Mouse (Mus musculus) liver, embryonic 14.5 days (tissue): ENCODE measurements around the gene Lrrc4. TPM values are rescaled to one million over a fixed set of nuclear protein-coding genes. Genes with fewer than 3 reads are reported as not detected.

Source experiments
- ATAC-seq: fragments of 200-750 bp; cut with Nextera tagmentation; 2 replicates; pipeline ENCODE4 v1.8.0; 2017; ENCODE audit warnings: moderate number of reproducible peaks, mild to moderate bottlenecking, moderate library complexity; ENCODE audit not compliant: insufficient read depth
- DNase-seq, 3 experiments: peaks; one replicate each; pipeline ENCODE4 v3.0.0-alpha.2; 2012 to 2013; ENCODE audit warnings: low read depth in 3 of 3, low spot score in 3 of 3
- H3K27ac ChIP-seq: fragments of 300-500 bp; sonication (generic); 2 replicates; pipeline ENCODE4 v1.5.1; 2014; ENCODE audit warnings: moderate library complexity, mild to moderate bottlenecking, control low read depth, inconsistent platforms
- H3K27me3 ChIP-seq: fragments of 300-500 bp; sonication (generic); 2 replicates; pipeline ENCODE4 v1.6.1; 2014; ENCODE audit warnings: mild to moderate bottlenecking, low read length, moderate library complexity; ENCODE audit not compliant: control insufficient read depth, insufficient read depth
- H3K36me3 ChIP-seq: fragments of 300-500 bp; sonication (generic); replicated peaks from 2 replicates; pipeline ENCODE4 v1.6.1; 2014; ENCODE audit warnings: low read depth; ENCODE audit not compliant: control insufficient read depth, insufficient read depth
- H3K4me1 ChIP-seq, 2 experiments: fragments of 200-500 bp in 1 of 2; fragments of 300-500 bp in 1 of 2; sonication (generic) in 1 of 2; replicated peaks; 2 replicates each; pipeline ENCODE4 v1.6.1; 2012 to 2014; ENCODE audit warnings: antibody characterized with exemption in 1 of 2, inconsistent platforms in 1 of 2, low read length in 1 of 2; ENCODE audit not compliant: control insufficient read depth in 2 of 2, insufficient read depth in 2 of 2
- H3K4me2 ChIP-seq: fragments of 300-500 bp; sonication (generic); 2 replicates; pipeline ENCODE4 v1.6.1; 2014; ENCODE audit warnings: low read depth, mild to moderate bottlenecking, control low read depth, moderate library complexity
- H3K4me3 ChIP-seq, 2 experiments: fragments of 200-500 bp in 1 of 2; fragments of 300-500 bp in 1 of 2; sonication (generic) in 1 of 2; 2 replicates each; pipeline ENCODE4 v1.5.1; 2012 to 2014; ENCODE audit warnings: low read depth in 2 of 2, low read length in 2 of 2, mild to moderate bottlenecking in 2 of 2, control low read depth in 1 of 2, inconsistent platforms in 1 of 2, moderate library complexity in 1 of 2; ENCODE audit not compliant: insufficient read depth in 1 of 2
- H3K9ac ChIP-seq: fragments of 300-500 bp; sonication (generic); replicated peaks from 2 replicates; pipeline ENCODE4 v1.6.1; 2014; ENCODE audit warnings: mild to moderate bottlenecking, control low read depth, moderate library complexity
- H3K9me3 ChIP-seq: fragments of 300-500 bp; sonication (generic); 2 replicates; pipeline ENCODE4 v1.6.1; 2016; ENCODE audit warnings: low read length, mixed read lengths; ENCODE audit not compliant: control insufficient read depth
- CTCF ChIP-seq: IDR thresholded peaks from 2 replicates; pipeline ENCODE4 v1.5.1; 2016; ENCODE audit warnings: antibody characterized with exemption, low read depth, control low read depth
- EP300 ChIP-seq: IDR thresholded peaks from 2 replicates; pipeline ENCODE4 v1.6.1; 2016; ENCODE audit warnings: antibody characterized with exemption, low read depth
- WGBS: fragments of 180-500 bp; shearing (Covaris S2); extraction: QIAGEN DNeasy Blood & Tissue Kit; methylation state at CpG from one replicate; pipeline ENCODE4 v1.1.7; 2014; ENCODE audit not compliant: insufficient replicate concordance; 5-methylcytosine and 5-hydroxymethylcytosine counted together
- polyA plus RNA-seq, 2 experiments: library from polyadenylated mRNA; depleted of rRNA in 1 of 2; stranded (reverse) in 1 of 2; unstranded in 1 of 2; fragments of >200 nt; fragmentation: Nextera tagmentation in 1 of 2; extraction: Ambion mirVana in 1 of 2; gene quantifications; 2 replicates each; pipeline versions ENCODE4 v1.2.1 to v1.2.3; 2012 to 2014

The Lrrc4 gene
- polyA plus RNA-seq, 2 experiments: 0.06 to 0.10 TPM

DNA sequence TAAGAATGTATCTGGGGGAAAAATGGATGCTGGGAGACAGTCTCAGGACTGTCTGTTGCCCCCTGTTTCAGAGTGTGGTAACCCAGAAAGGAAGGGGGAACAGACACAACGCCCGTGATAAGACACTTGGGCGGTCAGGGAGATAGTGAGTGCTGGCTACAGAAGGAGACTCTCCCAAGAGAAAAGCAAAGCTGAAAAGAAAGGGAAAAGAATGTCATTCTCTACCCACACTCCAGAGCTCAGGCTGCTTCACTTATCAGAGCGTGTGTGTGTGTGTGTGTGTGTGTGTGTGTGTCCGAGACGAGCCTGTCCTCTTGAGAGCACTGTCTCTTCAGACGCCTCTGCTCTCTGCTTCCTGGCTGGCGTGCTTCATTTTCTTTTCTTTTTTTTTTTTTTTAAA is 45.8 kb downstream of the Lrrc4 start:
- H3K4me2 ChIP-seq: no peak overlapping the region
- 14% methylated on average over 8 of the region's 8 CpGs for WGBS
- H3K27ac ChIP-seq: no peak overlapping the region
- no peaks in the 10 kb centered on the region for H3K27me3 ChIP-seq
- ATAC-seq: 0 out of 2 replicates have a peak, but pooled peaks have one; percentile 21
- no peak for DNase-seq
- H3K9ac ChIP-seq: no peak overlapping the region
- no peaks in the 10 kb centered on the region for H3K36me3 ChIP-seq
- peaks cover 0 to 3% of the 10 kb centered on the region in 2 experiments; a peak in 2 of 4 replicates for H3K4me1 ChIP-seq
- TF ChIP-seq CTCF (no peak), EP300 (no peak)
- H3K9me3 ChIP-seq: no peaks in the 10 kb centered on the region
- no peak overlapping the region for H3K4me3 ChIP-seq

- Histone ChIP-seq H3K4me3 (no peak overlapping the region), H3K27me3 (no peaks in the 10 kb centered on the region), H3K36me3 (no peaks in the 10 kb centered on the region), H3K4me2 (no peak overlapping the region), H3K4me1 (peaks cover 0 to 3% of the 10 kb centered on the region in 2 experiments; a peak in 2 of 4 replicates), H3K9ac (no peak overlapping the region), H3K9me3 (no peaks in the 10 kb centered on the region), H3K27ac (no peak overlapping the region)
- ATAC-seq (no peak), DNase-seq (no peak)
- WGBS: 65% methylated on average over 5 of the region's 5 CpGs
- TF ChIP-seq CTCF: no peak
- no peak for TF ChIP-seq EP300
These were observed 47.6 kb downstream of the Lrrc4 start for GRCm38 (mm10) chr6:28783953-28784352.

- no peak for TF ChIP-seq EP300
- no peak for TF ChIP-seq CTCF
- ATAC-seq: no peak
- H3K27ac ChIP-seq: no peak overlapping the region
- 65% methylated on average over 4 of the region's 4 CpGs for WGBS
- DNase-seq: no peak
- H3K9ac ChIP-seq: no peak overlapping the region
- H3K4me2 ChIP-seq: no peak overlapping the region
- peaks cover 0 to 3% of the 10 kb centered on the region in 2 experiments; a peak in 2 of 4 replicates for H3K4me1 ChIP-seq
- H3K36me3 ChIP-seq: no peaks in the 10 kb centered on the region
- H3K9me3 ChIP-seq: no peaks in the 10 kb centered on the region
- no peak overlapping the region for H3K4me3 ChIP-seq
- no peaks in the 10 kb centered on the region for H3K27me3 ChIP-seq
These were observed 48.4 kb downstream of the Lrrc4 start for GRCm38 (mm10) chr6:28783082-28783647.

GRCm38 (mm10) chr6:28781696-28782095 is 49.9 kb downstream of the Lrrc4 start:
- DNase-seq: no peak
- Histone ChIP-seq H3K27me3 (no peaks in the 10 kb centered on the region), H3K4me2 (no peak overlapping the region), H3K9me3 (no peaks in the 10 kb centered on the region), H3K27ac (no peak overlapping the region), H3K36me3 (no peaks in the 10 kb centered on the region), H3K4me3 (no peak overlapping the region), H3K4me1 (peaks cover 0 to 3% of the 10 kb centered on the region in 2 experiments; a peak in 1 of 4 replicates), H3K9ac (no peak overlapping the region)
- no peak for ATAC-seq
- WGBS: 78% methylated on average over 3 of the region's 3 CpGs
- TF ChIP-seq CTCF: no peak
- no peak for TF ChIP-seq EP300

DNA sequence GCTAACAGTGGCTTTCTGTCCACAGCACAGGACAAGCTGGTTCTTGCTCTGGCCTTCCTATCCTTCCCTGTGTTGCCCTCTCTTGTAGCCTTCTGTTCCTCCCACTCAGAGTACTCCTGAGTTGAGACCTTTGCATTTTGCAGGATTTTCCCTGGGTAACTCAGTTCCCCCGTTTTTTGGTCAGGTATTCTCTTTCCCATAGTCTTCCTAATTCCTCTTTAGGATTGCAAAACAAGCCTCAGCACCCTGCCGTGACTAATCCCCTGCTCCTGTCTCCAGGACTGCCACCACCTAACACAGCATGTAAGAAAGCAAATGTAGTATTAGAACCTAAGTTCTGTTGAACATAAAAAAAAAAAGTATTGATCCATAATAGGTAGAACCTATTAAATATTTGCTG is 60.2 kb downstream of the Lrrc4 start:
- Histone ChIP-seq H3K36me3 (no peaks in the 10 kb centered on the region), H3K27me3 (no peaks in the 10 kb centered on the region), H3K4me3 (no peak overlapping the region), H3K9ac (no peak overlapping the region), H3K9me3 (no peaks in the 10 kb centered on the region), H3K27ac (no peak overlapping the region), H3K4me2 (no peak overlapping the region), H3K4me1 (no peaks in the 10 kb centered on the region)
- ATAC-seq (no peak), DNase-seq (no peak)
- WGBS: 45% methylated on average over 2 of the region's 2 CpGs
- TF ChIP-seq CTCF (no peak), EP300 (no peak)
